Mouse (Mus musculus) CH12.LX (cell line): ENCODE data around the gene Kif1a. TPM values are rescaled to one million over a fixed set of nuclear protein-coding genes. Genes with fewer than 3 reads are reported as not detected.

Experiments
- DNase-seq: peaks from one replicate; pipeline ENCODE4 v3.0.0-alpha.2; 2013; ENCODE audit errors: extremely low read depth
- H3K27ac ChIP-seq: 2 replicates; pipeline ENCODE4 v1.5.1; 2012; ENCODE audit warnings: low read depth, mild to moderate bottlenecking, control low read depth, moderate library complexity; ENCODE audit not compliant: insufficient read depth
- H3K27me3 ChIP-seq: replicated peaks from 2 replicates; pipeline ENCODE3; 2012; ENCODE audit warnings: inconsistent platforms
- H3K36me3 ChIP-seq, 2 experiments: replicated peaks in 1 of 2; 2 replicates each; pipeline versions ENCODE3 to v1.6.1; 2012; ENCODE audit warnings: inconsistent platforms in 1 of 2, low read length in 1 of 2, mild to moderate bottlenecking in 1 of 2, mixed read lengths in 1 of 2, moderate library complexity in 1 of 2; ENCODE audit not compliant: control insufficient read depth in 1 of 2, insufficient read depth in 1 of 2
- H3K4me1 ChIP-seq, 2 experiments: 2 replicates each; pipeline ENCODE4 v1.6.1; 2012; ENCODE audit warnings: inconsistent platforms in 1 of 2, moderate library complexity in 1 of 2; ENCODE audit not compliant: insufficient read depth in 2 of 2, control insufficient read depth in 1 of 2
- H3K4me2 ChIP-seq: 2 replicates; pipeline ENCODE4 v1.6.1; 2012; ENCODE audit warnings: low read depth, mild to moderate bottlenecking, control low read depth; ENCODE audit not compliant: poor library complexity, insufficient read depth, severe bottlenecking
- H3K4me3 ChIP-seq, 3 experiments: fragments of 150-350 bp in 1 of 3; sonication (generic) in 1 of 3; replicated peaks in 1 of 3; 2 replicates each; pipeline versions ENCODE3 to v1.5.1; 2011 to 2012; ENCODE audit warnings: low read depth in 2 of 3, low read length in 2 of 3, mild to moderate bottlenecking in 2 of 3, moderate library complexity in 2 of 3, control low read depth in 1 of 3, improper control_type of control experiment in 1 of 3, inconsistent platforms in 1 of 3, mixed read lengths in 1 of 3; ENCODE audit not compliant: poor library complexity in 1 of 3
- H3K79me2 ChIP-seq: replicated peaks from 2 replicates; pipeline ENCODE4 v1.6.1; 2012; ENCODE audit warnings: mild to moderate bottlenecking, moderate library complexity; ENCODE audit not compliant: control insufficient read depth, poor library complexity, insufficient read depth, severe bottlenecking; ENCODE audit errors: extremely low read depth
- H3K9ac ChIP-seq: 2 replicates; pipeline ENCODE4 v1.6.1; 2012; ENCODE audit warnings: low read depth, mild to moderate bottlenecking, control low read depth, moderate library complexity; ENCODE audit not compliant: insufficient read depth
- H3K9me3 ChIP-seq: replicated peaks from 2 replicates; pipeline ENCODE3; 2012; ENCODE audit warnings: low read length, inconsistent platforms, mixed read lengths
- BHLHE40 ChIP-seq: IDR thresholded peaks from 2 replicates; pipeline ENCODE4 v1.6.1; 2011; ENCODE audit warnings: mild to moderate bottlenecking, low read depth, low read length, improper control_type of control experiment
- CTCF ChIP-seq, 2 experiments: IDR thresholded peaks in 1 of 2; conservative IDR thresholded peaks in 1 of 2; 2 replicates each; pipeline ENCODE4 v1.5.1; 2011 to 2012; ENCODE audit warnings: low read depth in 2 of 2, low read length in 2 of 2, improper control_type of control experiment in 1 of 2, inconsistent platforms in 1 of 2, mild to moderate bottlenecking in 1 of 2, moderate library complexity in 1 of 2
- E2F4 ChIP-seq: IDR thresholded peaks from 2 replicates; pipeline ENCODE4 v1.6.1; 2011; ENCODE audit warnings: low read depth, low read length, improper control_type of control experiment; ENCODE audit not compliant: insufficient replicate concordance
- ELF1 ChIP-seq: IDR thresholded peaks from 2 replicates; pipeline ENCODE4 v1.6.1; 2014; ENCODE audit warnings: low read depth, mild to moderate bottlenecking, inconsistent platforms, low read length, improper control_type of control experiment
- GABPA ChIP-seq: IDR thresholded peaks from 2 replicates; pipeline ENCODE4 v1.6.1; 2012; ENCODE audit warnings: low read depth, low read length, improper control_type of control experiment, inconsistent platforms; ENCODE audit not compliant: insufficient replicate concordance
- IRF4 ChIP-seq: IDR thresholded peaks from 2 replicates; pipeline ENCODE4 v1.6.1; 2014; ENCODE audit warnings: low read depth, mild to moderate bottlenecking, inconsistent platforms, low read length, improper control_type of control experiment
- JUN ChIP-seq: IDR thresholded peaks from 2 replicates; pipeline ENCODE4 v1.6.1; 2011; ENCODE audit warnings: low read depth, mild to moderate bottlenecking, low read length, improper control_type of control experiment, moderate library complexity; ENCODE audit not compliant: insufficient read depth
- KAT2A ChIP-seq: IDR thresholded peaks from 2 replicates; pipeline ENCODE4 v1.6.1; 2012; ENCODE audit warnings: low read length, improper control_type of control experiment, inconsistent platforms; ENCODE audit not compliant: insufficient replicate concordance
- MAFK ChIP-seq: IDR thresholded peaks from 2 replicates; pipeline ENCODE4 v1.6.1; 2011; ENCODE audit warnings: low read length, improper control_type of control experiment; ENCODE audit not compliant: insufficient replicate concordance
- MAZ ChIP-seq: IDR thresholded peaks from 2 replicates; pipeline ENCODE4 v1.6.1; 2012; ENCODE audit warnings: low read depth, mild to moderate bottlenecking, inconsistent platforms, low read length, improper control_type of control experiment, moderate library complexity
- MEF2A ChIP-seq: IDR thresholded peaks from 2 replicates; pipeline ENCODE4 v1.6.1; 2014; ENCODE audit warnings: low read depth, mild to moderate bottlenecking, inconsistent platforms, low read length, improper control_type of control experiment, borderline replicate concordance
- MXI1 ChIP-seq: IDR thresholded peaks from 2 replicates; pipeline ENCODE4 v1.6.1; 2011; ENCODE audit warnings: mild to moderate bottlenecking, low read depth, low read length, improper control_type of control experiment
- MYC ChIP-seq: IDR thresholded peaks from 2 replicates; pipeline ENCODE4 v1.6.1; 2011; ENCODE audit warnings: low read depth, mild to moderate bottlenecking, improper control_type of control experiment, low read length
- NELFE ChIP-seq: IDR thresholded peaks from 2 replicates; pipeline ENCODE4 v1.6.1; 2011; ENCODE audit warnings: low read depth, low read length, improper control_type of control experiment
- POLR2AphosphoS2 ChIP-seq: IDR thresholded peaks from 2 replicates; pipeline ENCODE4 v1.6.1; 2011; ENCODE audit warnings: low read depth, low read length, improper control_type of control experiment
- RAD21 ChIP-seq: IDR thresholded peaks from 2 replicates; pipeline ENCODE4 v1.6.1; 2011; ENCODE audit warnings: low read depth, mild to moderate bottlenecking, low read length, improper control_type of control experiment, moderate library complexity
- SMC3 ChIP-seq: IDR thresholded peaks from 2 replicates; pipeline ENCODE4 v1.6.1; 2011; ENCODE audit warnings: low read depth, low read length, improper control_type of control experiment
- TBP ChIP-seq: conservative IDR thresholded peaks from 2 replicates; pipeline ENCODE4 v1.6.1; 2011; ENCODE audit warnings: low read depth, low read length, improper control_type of control experiment
- USF1 ChIP-seq: IDR thresholded peaks from 2 replicates; pipeline ENCODE4 v1.6.1; 2014; ENCODE audit warnings: low read depth, mild to moderate bottlenecking, inconsistent platforms, low read length, improper control_type of control experiment
- USF2 ChIP-seq: conservative IDR thresholded peaks from 2 replicates; pipeline ENCODE4 v1.6.1; 2011; ENCODE audit warnings: low read depth, low read length, improper control_type of control experiment
- ZMIZ1 ChIP-seq: IDR thresholded peaks from 2 replicates; pipeline ENCODE4 v1.6.1; 2012; ENCODE audit warnings: low read depth, mild to moderate bottlenecking, inconsistent platforms, low read length, improper control_type of control experiment
- dilution Hi-C: fragments of 300-500 bp; cut with MboI; formaldehyde crosslinking; loops from 2 replicates; pipeline ENCODE4 v1.14.3; 2020; ENCODE audit warnings: low sequenced_read_pairs; ENCODE audit not compliant: extremely low pct_unique_long_range_greater_than_20kb, extremely low pct_ligation_motif_present
- in situ Hi-C: fragments of 300-500 bp; cut with MboI; formaldehyde crosslinking; loops from 3 replicates; pipeline ENCODE4 v1.14.3; 2019; ENCODE audit warnings: low sequenced_read_pairs, low pct_ligation_motif_present, low pct_unique_long_range_greater_than_20kb, mixed read lengths
- polyA plus RNA-seq: library from polyadenylated mRNA; unstranded; fragments of >175 nt; gene quantifications from 2 replicates; pipeline ENCODE4 v1.2.1, GENCODE M21; 2012; ENCODE audit warnings: low read depth; ENCODE audit not compliant: insufficient read length
- total RNA-seq, 2 experiments: library from RNA; depleted of rRNA; stranded (reverse); fragments of 300-350 nt in 1 of 2; fragments of >200 nt in 1 of 2; gene quantifications; 2 replicates each; pipeline ENCODE4 v1.2.3; 2012 to 2014

Gene Kif1a
- total and polyA plus RNA-seq, 3 experiments: 0.17 to 0.61 (median 0.17) TPM

GRCm38 (mm10) chr1:93138534-93138933 is 36.8 kb upstream of the Kif1a start:
- dilution Hi-C loops: no loop called here
- H3K4me1 ChIP-seq: no peaks in the 10 kb centered on the region
- no peak overlapping the region for H3K4me2 ChIP-seq
- H3K79me2 ChIP-seq: no peaks in the 10 kb centered on the region
- no peak for DNase-seq
- peaks cover 98% of the 10 kb centered on the region for H3K27me3 ChIP-seq
- H3K27ac ChIP-seq: no peak overlapping the region
- no peaks in the 10 kb centered on the region for H3K36me3 ChIP-seq
- TF ChIP-seq GABPA (no peak), KAT2A (no peak), MAFK (no peak), POLR2AphosphoS2 (no peak), USF1 (no peak), E2F4 (no peak), USF2 (no peak), CTCF (conservative IDR thresholded peaks at IDR 0.05 in 1 of 2, IDR thresholded peaks at IDR 0.05 in 1 of 2; ENCODE audit: low read depth in 2 of 2, low read length in 2 of 2) (no peak), NELFE (no peak)
- H3K4me3 ChIP-seq: no peak overlapping the region
- no peaks in the 10 kb centered on the region for H3K9me3 ChIP-seq
- in situ Hi-C loops: no loop called here
- no peak overlapping the region for H3K9ac ChIP-seq

DNA sequence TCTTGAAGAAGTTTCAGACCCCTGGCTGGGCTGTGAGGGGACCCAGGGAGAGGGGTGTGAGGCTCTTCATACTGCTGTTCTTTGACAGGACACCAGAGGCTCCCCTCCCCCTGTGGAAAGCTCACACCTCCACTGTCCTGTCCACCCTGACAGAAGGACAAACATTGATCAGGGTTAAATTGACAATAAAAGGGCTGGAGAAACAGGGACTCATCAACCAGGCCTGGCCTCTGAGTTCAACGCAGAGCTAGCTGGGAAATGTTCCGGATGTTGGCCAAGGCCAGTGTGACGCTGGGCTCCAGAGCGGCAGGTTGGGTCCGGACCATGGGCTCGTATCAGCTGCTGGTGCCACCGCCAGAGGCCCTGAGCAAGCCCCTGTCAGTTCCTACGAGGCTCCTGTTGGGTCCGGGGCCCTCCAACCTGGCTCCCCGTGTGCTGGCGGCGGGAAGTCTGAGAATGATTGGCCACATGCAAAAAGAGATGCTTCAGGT is 33.3 kb upstream of the Kif1a start, which contains the start of gene Agxt:
Gene Agxt (plus strand): TSS at position 205 of the 491 bp plus-strand sequence.
- TF ChIP-seq BHLHE40: no peak
- TF ChIP-seq JUN: no peak
- no peak for TF ChIP-seq TBP
- no peak for TF ChIP-seq ELF1
- Histone ChIP-seq H3K4me1 (no peaks in the 10 kb centered on the region), H3K9ac (no peak within 1 kb of the TSS), H3K27me3 (peaks cover 97% of the 10 kb centered on the region), H3K27ac (no peak within 1 kb of the TSS), H3K9me3 (no peaks in the 10 kb centered on the region), H3K79me2 (no peaks in the 10 kb centered on the region), H3K4me3 (no peak within 1 kb of the TSS), H3K4me2 (no peak within 1 kb of the TSS), H3K36me3 (no peaks in the 10 kb centered on the region)
- in situ Hi-C loops: no loop called here
- dilution Hi-C loops: no loop called here
- DNase-seq: no peak

DNA sequence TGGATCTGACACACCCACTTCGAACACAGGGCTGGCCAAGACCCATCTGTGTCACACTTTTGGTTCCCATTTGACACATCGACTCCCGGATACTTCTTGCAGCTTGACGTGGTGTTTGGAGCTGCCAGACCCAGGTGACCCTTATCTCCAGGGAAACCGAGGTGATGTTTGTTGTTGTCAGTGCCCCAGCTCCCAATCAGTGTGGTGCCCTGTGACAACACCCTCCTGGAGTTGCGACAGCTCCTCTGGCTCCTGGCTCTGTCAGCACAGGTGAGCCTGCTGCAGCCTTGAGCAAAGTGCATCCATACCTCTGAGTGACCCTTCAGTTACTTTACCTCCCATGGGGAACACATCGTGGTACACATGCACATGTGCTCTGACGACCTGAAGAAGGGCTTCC is 30.9 kb upstream of the Kif1a start:
- TF ChIP-seq MXI1: no peak
- no peak for TF ChIP-seq ELF1
- TF ChIP-seq IRF4: no peak
- TF ChIP-seq RAD21: no peak
- TF ChIP-seq MEF2A: no peak
- no peak for TF ChIP-seq NELFE
- TF ChIP-seq SMC3: no peak
- TF ChIP-seq MAZ: no peak
- no peak for TF ChIP-seq TBP
- no peak for TF ChIP-seq CTCF (conservative IDR thresholded peaks at IDR 0.05 in 1 of 2, IDR thresholded peaks at IDR 0.05 in 1 of 2; ENCODE audit: low read depth in 2 of 2, low read length in 2 of 2)
- no peak for TF ChIP-seq ZMIZ1
- no peak for TF ChIP-seq MAFK
- no peak for TF ChIP-seq MYC
- Histone ChIP-seq H3K4me1 (no peaks in the 10 kb centered on the region), H3K9ac (no peak overlapping the region), H3K27me3 (peaks cover 92% of the 10 kb centered on the region), H3K4me2 (no peak overlapping the region), H3K9me3 (no peaks in the 10 kb centered on the region), H3K79me2 (no peaks in the 10 kb centered on the region), H3K4me3 (no peak overlapping the region), H3K36me3 (no peaks in the 10 kb centered on the region), H3K27ac (no peak overlapping the region)
- dilution Hi-C loops (no loop called here), in situ Hi-C loops (no loop called here)
- no peak for DNase-seq
